Mouse (Mus musculus) erythroblast, embryonic 14.5 days (primary cell): Measurements from ENCODE around the gene Kctd13. TPM values are rescaled to one million over a fixed set of nuclear protein-coding genes. Genes with fewer than 3 reads are reported as not detected.

Source experiments
- H3K27me3 ChIP-seq: 2 replicates; pipeline ENCODE4 v1.6.1; 2012; ENCODE audit warnings: inconsistent platforms; ENCODE audit not compliant: control insufficient read depth
- H3K36me3 ChIP-seq: 2 replicates; pipeline ENCODE4 v1.6.1; 2012; ENCODE audit warnings: mild to moderate bottlenecking, inconsistent platforms; ENCODE audit not compliant: control insufficient read depth
- H3K4me1 ChIP-seq: 2 replicates; pipeline ENCODE4 v1.6.1; 2012; ENCODE audit warnings: inconsistent platforms; ENCODE audit not compliant: control insufficient read depth
- H3K4me3 ChIP-seq: replicated peaks from 2 replicates; pipeline ENCODE3; 2012; ENCODE audit warnings: moderate library complexity, mild to moderate bottlenecking, inconsistent platforms
- H3K9me3 ChIP-seq: 2 replicates; pipeline ENCODE4 v1.6.1; 2012; ENCODE audit warnings: low read length, inconsistent platforms, mixed read lengths; ENCODE audit not compliant: control insufficient read depth
- GATA1 ChIP-seq: IDR thresholded peaks from 2 replicates; pipeline ENCODE4 v1.6.1; 2012; ENCODE audit warnings: low read length, inconsistent platforms, mixed read lengths
- TAL1 ChIP-seq: IDR thresholded peaks from 3 replicates; pipeline ENCODE4 v1.6.1; 2012; ENCODE audit warnings: low read length, inconsistent platforms, mixed read lengths
- polyA plus RNA-seq: library from polyadenylated mRNA; stranded (reverse); fragments of >175 nt; gene quantifications from 2 replicates; pipeline ENCODE4 v1.2.3, GENCODE M21; 2012

Kctd13 gene
- polyA plus RNA-seq, 1 experiment = 0.68 TPM

DNA sequence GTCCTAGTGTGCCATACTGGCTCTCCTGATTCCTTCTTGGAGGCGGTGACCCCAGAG lies 47.0 kb downstream of the Kctd13 start, which contains the start of gene Cdipt:
Gene Cdipt (plus strand): TSS at position 22 of the 57 bp plus-strand sequence.
- H3K4me3 ChIP-seq = peak within 1 kb of the TSS; percentile 79
- H3K36me3 ChIP-seq = peaks cover 31% of the 10 kb centered on the region
- TF ChIP-seq GATA1 (no peak), TAL1 (no peak)
- no peaks in the 10 kb centered on the region for H3K9me3 ChIP-seq
- peaks cover 47% of the 10 kb centered on the region for H3K4me1 ChIP-seq
- H3K27me3 ChIP-seq = 0 out of 2 replicates have a peak, but pooled peaks cover 4% of the 10 kb centered on the region

DNA sequence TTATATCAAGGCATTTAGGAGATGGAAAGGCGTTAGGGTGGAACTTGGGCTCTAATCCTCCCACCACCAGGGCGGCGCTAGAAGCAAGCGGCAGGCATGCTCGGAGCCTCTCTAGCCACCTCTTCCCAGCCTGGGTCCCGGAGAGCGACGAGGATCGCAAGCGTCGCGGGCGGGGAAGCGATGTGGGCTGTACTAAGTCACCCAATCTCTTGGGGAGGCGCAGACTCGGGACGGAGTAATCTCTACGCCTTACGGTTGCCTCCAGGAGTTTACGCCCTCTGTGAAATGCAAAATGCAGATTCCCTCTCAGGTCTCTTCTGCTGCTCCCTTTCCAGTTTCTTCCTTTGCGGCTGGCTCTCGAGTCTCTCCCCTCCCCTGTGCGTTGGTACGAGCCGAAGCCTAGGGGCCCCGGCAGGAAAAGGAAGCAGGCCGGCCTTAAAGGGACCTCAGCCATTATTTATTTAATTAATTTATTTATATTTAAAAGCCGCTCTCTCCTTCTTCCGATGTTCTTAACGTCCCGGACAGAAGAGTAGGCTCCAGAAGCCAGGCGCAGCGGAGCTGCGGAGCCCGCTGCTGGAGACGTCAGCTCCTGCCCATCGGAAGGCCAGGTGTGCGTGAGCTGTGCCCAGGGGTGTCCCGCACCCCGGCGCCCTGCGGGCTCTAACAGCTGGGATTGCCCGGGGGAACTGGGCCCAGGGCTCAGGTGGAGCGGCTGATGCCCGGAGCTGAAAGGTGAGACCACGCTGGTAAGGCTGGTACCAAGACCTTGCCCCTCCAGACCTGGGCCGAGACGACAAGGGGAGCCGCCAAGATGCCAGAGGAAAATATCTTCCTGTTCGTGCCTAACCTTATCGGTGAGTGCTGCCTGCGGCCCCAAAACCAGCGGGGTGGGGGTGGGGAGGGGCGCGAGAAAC lies 47.5 kb downstream of the Kctd13 start, which contains the start of gene Cdiptos:
Gene Cdiptos (minus strand): TSS at position 149 of the 917 bp plus-strand sequence.
- no peaks in the 10 kb centered on the region for H3K9me3 ChIP-seq
- H3K4me1 ChIP-seq = peaks cover 47% of the 10 kb centered on the region
- no peak for TF ChIP-seq TAL1
- TF ChIP-seq GATA1 = no peak

GRCm38 (mm10) chr7:126976878-126977459 lies 48.3 kb downstream of the Kctd13 start:
- TF ChIP-seq TAL1 = no peak
- peak; percentile 70 for TF ChIP-seq GATA1
- no peaks in the 10 kb centered on the region for H3K9me3 ChIP-seq
- H3K36me3 ChIP-seq = peaks cover 40% of the 10 kb centered on the region
- peaks cover 53% of the 10 kb centered on the region for H3K4me1 ChIP-seq
- peak overlapping the region; percentile 79 for H3K4me3 ChIP-seq
- 0 out of 2 replicates have a peak, but pooled peaks cover 4% of the 10 kb centered on the region for H3K27me3 ChIP-seq

More for the DNA sequence above, 47.5 kb downstream of the Kctd13 start, which contains the start of gene Cdiptos:
- Histone ChIP-seq H3K4me3 (peak within 1 kb of the TSS; percentile 79), H3K27me3 (0 out of 2 replicates have a peak, but pooled peaks cover 4% of the 10 kb centered on the region), H3K36me3 (peaks cover 35% of the 10 kb centered on the region)

DNA sequence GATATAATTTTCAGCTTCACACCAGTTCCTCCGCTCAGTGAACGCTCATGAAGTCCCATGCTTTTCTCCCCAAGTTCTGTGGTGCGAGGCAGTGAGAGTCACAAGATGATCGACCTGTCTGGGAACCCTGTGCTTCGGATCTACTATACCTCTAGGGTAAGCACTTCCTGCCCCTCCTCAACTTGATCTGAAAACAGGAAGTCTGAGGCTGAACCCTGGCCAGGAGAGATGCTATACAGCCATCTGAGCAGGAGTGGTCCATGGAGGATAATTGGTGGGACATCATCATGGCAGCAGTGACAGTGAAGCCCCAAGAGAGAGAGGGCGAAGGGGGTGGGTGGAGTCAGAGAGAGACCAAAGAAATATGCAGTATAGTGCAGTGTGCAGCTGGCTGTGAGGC lies 50.2 kb downstream of the Kctd13 start:
- peaks cover 40% of the 10 kb centered on the region for H3K36me3 ChIP-seq
- peaks cover 53% of the 10 kb centered on the region for H3K4me1 ChIP-seq
- no peaks in the 10 kb centered on the region for H3K9me3 ChIP-seq
- 0 out of 2 replicates have a peak, but pooled peaks cover 2% of the 10 kb centered on the region for H3K27me3 ChIP-seq
- H3K4me3 ChIP-seq = peak overlapping the region; percentile 15
- TF ChIP-seq TAL1 = no peak
- no peak for TF ChIP-seq GATA1

GRCm38 (mm10) chr7:126981601-126982000 lies 52.9 kb downstream of the Kctd13 start:
- H3K4me1 ChIP-seq = peaks cover 40% of the 10 kb centered on the region
- H3K36me3 ChIP-seq = peaks cover 40% of the 10 kb centered on the region
- H3K27me3 ChIP-seq = no peaks in the 10 kb centered on the region
- no peaks in the 10 kb centered on the region for H3K9me3 ChIP-seq
- TF ChIP-seq TAL1 (no peak), GATA1 (no peak)
- no peak overlapping the region for H3K4me3 ChIP-seq

GRCm38 (mm10) chr7:126982054-126982453 lies 53.4 kb downstream of the Kctd13 start:
- Histone ChIP-seq H3K4me3 (no peak overlapping the region), H3K36me3 (peaks cover 40% of the 10 kb centered on the region), H3K27me3 (no peaks in the 10 kb centered on the region), H3K4me1 (peaks cover 36% of the 10 kb centered on the region), H3K9me3 (no peaks in the 10 kb centered on the region)
- TF ChIP-seq GATA1 = no peak
- TF ChIP-seq TAL1 = no peak

GRCm38 (mm10) chr7:126983113-126983512 lies 54.4 kb downstream of the Kctd13 start:
- Histone ChIP-seq H3K4me3 (no peak overlapping the region), H3K36me3 (peaks cover 34% of the 10 kb centered on the region), H3K4me1 (peaks cover 26% of the 10 kb centered on the region), H3K9me3 (no peaks in the 10 kb centered on the region), H3K27me3 (no peaks in the 10 kb centered on the region)
- TF ChIP-seq GATA1 (no peak), TAL1 (no peak)

DNA sequence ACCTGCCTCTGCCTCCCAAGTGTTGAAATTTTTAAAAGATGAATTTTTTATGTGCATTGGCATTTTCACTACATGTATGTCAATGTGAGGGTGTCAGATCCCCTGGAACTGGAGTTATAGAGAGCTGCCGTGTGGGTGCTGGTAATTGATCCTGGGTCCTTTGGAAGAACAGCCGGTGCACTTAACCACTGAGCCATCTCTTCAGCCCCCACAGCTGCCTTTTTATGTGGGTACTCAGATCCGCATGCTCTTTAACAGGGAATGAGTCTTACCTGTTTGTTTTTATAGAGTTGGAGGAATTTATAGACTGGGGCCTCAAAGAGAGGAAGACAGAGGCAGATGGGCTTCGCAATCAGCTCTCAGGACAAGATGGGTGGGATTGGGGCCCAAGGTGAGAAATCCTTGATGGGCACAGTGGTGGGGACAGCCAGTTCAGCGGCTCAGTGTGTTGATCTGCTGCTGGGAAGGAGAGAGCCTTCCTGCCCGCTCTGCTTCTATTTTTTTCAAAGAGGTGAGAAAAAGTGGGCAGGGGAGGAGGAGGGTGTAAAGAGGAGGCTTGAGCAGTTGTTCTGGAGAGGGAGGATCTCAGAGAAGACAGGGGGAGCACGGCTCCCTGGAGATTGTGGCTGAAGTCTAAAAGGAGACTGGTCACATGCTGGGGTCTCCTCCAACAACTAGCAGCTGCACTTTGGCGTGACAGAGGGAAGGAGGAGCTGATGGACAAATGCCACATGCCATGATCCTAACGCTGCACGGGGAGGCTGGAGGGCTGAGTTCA lies 56.2 kb downstream of the Kctd13 start:
- peaks cover 8% of the 10 kb centered on the region for H3K4me1 ChIP-seq
- no peak for TF ChIP-seq GATA1
- no peak for TF ChIP-seq TAL1
- peaks cover 17% of the 10 kb centered on the region for H3K36me3 ChIP-seq

DNA sequence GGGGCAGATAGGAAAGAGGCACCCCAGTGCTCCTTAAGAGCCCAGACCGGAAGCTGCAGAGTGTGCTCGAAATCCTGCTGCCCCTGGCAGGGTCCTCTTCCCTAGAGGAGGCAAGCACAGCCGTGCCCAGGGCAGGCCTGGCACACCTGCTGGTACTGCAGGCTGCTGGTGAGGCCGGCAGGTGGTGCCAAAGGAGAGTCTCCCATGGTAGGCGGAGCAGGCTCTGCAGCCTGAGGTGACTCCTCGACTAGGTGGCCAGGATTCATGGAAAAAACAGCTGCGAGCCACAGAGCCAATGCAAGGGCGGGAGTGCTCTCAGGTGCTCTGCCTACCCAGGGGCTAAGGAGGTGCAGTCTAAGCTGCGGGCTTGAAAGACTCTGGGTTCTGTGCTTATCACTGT lies 57.6 kb downstream of the Kctd13 start:
- Histone ChIP-seq H3K36me3 (peaks cover 4% of the 10 kb centered on the region), H3K27me3 (no peaks in the 10 kb centered on the region), H3K4me3 (no peak overlapping the region), H3K4me1 (peaks cover 5% of the 10 kb centered on the region), H3K9me3 (no peaks in the 10 kb centered on the region)
- TF ChIP-seq TAL1 (no peak), GATA1 (no peak)

More for the DNA sequence above, 56.2 kb downstream of the Kctd13 start:
- Histone ChIP-seq H3K27me3 (no peaks in the 10 kb centered on the region), H3K9me3 (no peaks in the 10 kb centered on the region), H3K4me3 (no peak overlapping the region)
